Mouse (Mus musculus): ENCODE data around the gene Zfp423. TPM values are rescaled to one million over a fixed set of nuclear protein-coding genes. Genes with fewer than 3 reads are reported as not detected.

Gene Zfp423
- total RNA-seq, 2 experiments from 2014 or later, result 26.8 to 28.9 TPM

DNA sequence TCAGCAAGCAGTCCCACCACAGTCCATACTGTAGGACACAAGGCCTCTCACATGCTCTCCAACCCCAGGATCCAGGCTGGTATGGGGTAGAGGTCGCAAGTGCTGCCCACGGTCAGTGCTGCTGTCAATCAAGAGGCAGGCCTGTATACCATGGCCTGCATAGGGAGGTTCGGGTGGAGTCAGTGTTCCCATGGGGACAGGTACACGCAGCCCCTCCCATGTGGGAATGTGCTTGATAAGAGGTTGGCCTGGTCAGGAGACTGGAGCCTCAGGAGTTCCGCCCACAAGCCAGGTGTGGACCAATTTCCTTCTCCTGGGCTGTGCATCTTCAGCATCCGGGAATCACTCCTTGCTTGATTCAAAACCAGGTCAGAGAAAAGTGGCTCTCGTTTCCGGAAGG is 204.5 kb downstream of the Zfp423 start:
- no peak for DNase-seq (ENCODE audit: extremely low spot score in 1 of 2, low spot score in 1 of 2)

DNA sequence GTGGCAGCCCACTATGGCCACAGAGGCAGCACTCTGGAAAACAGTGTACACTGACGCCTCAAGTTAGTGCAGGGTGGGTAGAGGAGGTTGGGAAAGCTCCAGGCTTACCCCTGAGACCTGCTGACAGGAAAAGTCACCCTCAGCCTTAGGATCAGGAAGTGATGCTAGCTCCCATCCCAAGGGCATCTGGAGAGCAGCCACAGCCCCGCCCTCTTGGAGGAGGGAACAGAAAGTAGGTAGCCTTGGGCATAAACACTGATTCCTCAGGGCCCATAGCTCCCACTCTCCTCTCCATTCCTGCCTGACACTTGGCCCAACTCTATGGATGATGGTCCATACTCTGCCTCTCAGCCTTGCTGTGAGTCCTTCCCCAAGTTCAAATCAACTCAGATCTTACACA is 205.8 kb downstream of the Zfp423 start:
- no peak for DNase-seq (ENCODE audit: extremely low spot score in 1 of 2, low spot score in 1 of 2)

DNA sequence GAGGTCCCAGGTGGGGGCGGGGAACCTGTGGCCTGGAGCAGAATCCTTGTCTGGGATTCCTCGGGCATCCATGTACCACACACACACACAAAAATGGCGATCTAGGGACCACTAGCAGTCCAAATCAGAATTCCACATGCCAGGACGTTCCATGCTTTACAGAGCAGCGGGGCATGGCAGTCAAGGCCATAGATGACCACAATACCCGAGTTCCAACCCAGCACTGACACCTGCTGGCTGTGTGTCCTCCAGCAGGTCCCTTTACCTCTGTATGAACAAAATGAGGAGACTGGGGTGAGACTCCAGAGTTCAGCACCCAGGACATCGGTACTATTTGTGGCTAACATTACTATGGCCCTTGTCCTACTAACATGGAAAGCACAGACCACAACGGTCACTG is 206.2 kb downstream of the Zfp423 start:
- no peak for DNase-seq (ENCODE audit: extremely low spot score in 1 of 2, low spot score in 1 of 2)

DNA sequence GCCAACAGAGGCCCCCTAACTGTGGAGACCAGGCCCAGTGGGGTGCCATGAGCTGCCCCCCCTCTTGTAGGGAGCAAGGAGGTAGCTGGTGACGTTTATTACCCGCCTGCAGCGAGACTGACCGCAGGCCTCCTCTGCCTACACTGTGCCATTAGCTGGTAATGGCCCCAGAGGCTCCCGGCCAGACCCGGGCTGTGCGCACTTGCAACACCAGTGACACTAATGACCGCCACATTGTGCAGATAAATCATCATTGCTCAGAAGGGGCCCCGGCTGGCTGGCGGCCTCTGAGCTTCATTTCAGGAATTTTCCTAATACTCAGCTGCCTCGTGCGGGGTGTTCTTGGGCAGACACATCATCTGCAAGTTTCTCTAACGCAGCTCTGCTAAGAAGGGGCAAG is 206.7 kb downstream of the Zfp423 start:
- DNase-seq (ENCODE audit: extremely low spot score in 1 of 2, low spot score in 1 of 2), result no peak

DNA sequence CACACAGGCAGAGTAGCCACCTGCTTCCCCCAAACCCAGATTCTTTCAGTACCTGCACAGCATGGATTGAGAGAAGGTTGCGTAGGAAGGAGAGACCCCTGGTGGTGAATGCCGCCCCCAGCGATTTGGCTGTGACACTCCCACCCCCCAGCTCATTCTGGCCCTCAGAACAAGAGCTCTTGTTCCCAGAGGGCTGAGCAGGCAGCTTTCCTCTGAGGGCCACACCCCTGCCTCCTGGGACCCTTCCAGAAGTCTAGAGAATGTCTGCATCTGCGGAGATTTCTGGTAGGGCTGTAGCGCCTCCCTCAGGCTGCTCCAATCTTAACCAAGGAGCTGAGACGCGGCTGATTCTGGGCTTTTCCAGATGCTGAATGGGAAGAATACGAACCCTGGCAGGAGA is 211.8 kb downstream of the Zfp423 start:
- no peak for DNase-seq (ENCODE audit: extremely low spot score in 1 of 2, low spot score in 1 of 2)

DNA sequence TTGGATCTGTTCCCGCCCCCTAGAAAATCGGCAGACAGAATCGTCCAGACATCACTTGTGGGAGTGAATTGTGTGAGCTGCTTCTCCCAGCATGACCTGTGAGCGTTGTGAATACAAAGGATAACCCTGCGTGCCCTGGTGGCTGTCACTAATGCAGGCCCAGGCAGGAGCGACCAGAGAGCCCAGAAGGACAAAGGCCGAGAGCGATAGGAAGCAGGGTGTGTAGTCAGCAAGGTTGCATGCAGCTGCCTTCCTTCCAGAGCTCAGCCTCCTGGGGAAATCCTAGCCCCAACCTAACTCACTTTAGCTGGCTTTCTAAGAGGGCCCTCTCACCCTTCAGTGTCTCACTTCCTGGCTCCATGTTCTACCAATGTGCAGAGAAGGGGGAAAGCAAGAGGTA is 212.3 kb downstream of the Zfp423 start:
- DNase-seq (ENCODE audit: extremely low spot score in 1 of 2, low spot score in 1 of 2), result no peak

DNA sequence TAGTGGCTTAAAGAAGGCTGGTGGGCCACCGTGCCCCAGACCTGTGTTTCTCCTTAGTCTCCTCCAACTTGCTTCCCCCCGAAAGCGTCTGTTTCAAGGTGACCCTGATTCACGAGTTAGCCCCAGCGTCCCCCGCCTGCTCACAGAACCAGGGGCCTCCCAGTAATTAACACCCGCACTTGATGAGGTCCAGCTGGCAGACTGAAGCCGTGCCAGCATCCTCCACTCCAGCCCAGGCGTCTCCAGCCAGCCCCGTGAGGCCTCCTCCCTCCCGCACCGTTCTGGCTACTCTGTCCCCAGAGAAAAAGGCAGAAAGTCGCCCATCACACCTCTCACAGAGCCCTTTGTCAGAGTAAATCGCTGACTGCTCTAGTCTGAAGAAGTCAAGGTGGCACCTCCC is 213.3 kb downstream of the Zfp423 start:
- no peak for DNase-seq (ENCODE audit: extremely low spot score in 1 of 2, low spot score in 1 of 2)

DNA sequence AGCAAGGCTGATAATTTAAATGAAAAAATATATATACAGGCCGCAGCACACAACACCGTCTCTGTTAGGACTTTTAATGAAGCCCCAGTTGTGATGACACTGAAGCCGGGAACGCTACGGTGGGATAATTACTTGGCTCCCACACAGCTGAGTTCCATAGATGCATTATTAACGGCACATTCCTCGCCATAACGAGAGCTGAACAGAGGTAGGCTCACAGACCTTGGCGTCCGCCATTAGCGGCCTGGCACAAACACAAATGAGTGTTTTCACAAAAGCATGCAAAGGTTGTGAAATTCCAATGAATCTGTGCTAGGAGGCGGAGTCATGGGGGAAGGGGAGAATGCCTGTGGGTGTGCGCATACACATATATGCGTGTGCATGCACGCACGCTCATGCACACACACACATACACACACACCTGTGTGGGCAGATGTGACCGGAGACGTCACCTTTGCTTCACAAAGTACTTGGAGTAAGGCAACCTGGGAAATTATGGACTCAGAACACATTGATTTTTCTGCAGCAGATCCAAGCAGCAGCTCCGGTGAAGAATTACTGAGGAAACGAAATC is 214.2 kb downstream of the Zfp423 start:
- no peak for DNase-seq (ENCODE audit: extremely low spot score in 1 of 2, low spot score in 1 of 2)

DNA sequence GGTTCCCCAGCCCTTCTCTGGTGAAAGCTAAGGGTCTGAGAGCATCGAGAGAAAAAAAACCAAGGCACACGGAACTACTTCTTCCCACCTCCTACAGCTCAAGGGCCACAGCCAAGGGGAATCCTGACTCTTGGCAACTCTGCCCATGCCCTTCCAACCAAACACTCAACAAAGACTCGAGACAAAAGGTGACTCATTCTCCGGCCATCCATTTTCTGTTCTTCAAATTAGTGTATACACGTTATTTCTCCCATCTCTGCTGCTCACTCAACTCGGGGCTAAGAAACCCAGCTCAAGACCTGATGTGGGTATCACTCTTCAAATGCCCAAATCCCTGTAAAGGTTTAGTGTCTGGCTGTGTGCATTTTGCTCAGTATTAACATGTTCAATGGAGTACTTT is 214.8 kb downstream of the Zfp423 start:
- DNase-seq (ENCODE audit: extremely low spot score in 1 of 2, low spot score in 1 of 2), result no peak

DNA sequence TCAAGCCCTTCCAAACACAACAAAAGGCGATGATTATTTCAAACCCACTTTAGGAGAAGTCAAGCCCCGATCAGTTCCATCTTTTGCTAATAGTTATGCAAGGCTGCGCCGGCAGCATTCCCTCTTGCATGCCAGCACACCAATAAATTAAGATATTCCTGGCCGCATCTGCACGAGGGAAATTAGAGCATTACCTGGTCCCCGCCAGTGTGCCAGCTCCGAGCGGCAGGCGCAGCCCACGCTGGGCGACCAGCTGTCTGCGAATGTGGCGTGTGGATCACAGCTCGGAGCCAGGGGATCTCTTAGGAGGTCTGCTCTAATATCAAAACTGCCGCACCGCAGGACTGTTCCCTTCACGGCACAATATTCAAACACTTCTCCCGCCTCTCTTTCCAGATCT is 217.4 kb downstream of the Zfp423 start:
- no peak for DNase-seq (ENCODE audit: extremely low spot score in 1 of 2, low spot score in 1 of 2)

DNA sequence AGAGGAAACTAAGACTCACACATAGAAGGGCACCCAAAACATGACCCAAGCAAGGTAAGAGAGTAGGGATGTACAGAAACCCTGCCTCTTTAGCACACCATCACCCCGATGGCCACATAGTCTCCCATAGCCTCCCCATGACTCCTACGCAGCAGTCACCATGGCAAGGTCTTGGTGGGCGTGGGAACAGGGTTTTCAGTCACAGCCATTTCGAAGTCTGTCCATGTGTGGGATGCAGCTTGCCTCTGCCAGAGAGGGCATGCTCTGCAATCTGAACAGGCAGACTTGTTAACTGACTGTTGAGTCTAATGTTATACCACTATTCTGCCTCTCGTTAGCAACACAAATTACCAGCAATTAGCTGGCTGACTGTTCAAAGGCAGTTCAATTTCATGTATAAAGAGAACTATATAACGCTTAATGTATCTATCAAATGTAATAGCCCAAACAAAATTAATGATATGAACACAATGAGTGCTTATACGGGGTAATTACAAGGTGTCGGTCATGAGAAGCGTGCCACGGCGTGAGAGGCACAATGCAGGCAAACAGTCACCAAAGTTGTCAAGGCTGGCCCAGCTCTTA is 218.4 kb downstream of the Zfp423 start:
- DNase-seq (ENCODE audit: extremely low spot score in 1 of 2, low spot score in 1 of 2), result no peak

DNA sequence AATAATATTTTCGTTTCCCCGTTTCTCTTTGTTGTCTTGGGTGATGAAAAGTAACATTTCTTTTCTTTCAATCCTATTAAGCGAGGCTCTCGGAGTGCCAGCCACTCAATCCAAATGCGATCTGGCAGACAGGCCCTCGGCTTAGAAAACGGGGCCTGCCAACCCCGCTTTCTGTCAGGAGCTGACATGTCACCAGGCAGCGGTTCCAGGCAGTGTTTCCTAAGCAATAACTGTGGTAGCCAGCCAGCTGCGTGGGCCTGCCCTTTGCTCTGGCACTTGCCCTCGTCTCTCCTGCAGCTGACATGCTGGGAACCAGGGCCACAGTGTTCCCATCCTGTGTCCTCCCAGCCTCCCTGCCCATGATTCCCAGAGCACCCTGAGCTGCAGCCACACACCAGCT is 221.5 kb downstream of the Zfp423 start:
- DNase-seq (ENCODE audit: extremely low spot score in 1 of 2, low spot score in 1 of 2), result no peak

DNA sequence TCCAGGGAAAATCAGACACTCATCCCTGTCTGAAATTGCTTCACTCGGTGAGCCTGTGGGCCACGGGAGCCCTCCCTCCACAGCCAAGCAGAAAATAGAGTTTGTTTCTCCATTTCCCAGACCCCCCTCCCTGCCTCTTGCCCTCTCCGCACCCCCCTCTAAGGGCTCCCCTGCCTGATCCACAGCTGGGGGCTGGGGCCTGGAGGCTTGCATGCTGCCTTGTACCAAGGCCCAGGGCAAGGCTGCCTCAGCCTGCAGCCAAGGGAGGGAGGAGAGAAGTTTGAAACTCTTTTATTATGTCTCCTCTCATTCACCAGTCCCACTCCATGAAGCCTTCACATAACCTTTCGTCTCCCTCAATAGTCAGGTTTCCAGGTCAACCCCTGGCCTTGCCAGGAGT is 224.5 kb downstream of the Zfp423 start:
- DNase-seq (ENCODE audit: extremely low spot score in 1 of 2, low spot score in 1 of 2), result no peak

DNA sequence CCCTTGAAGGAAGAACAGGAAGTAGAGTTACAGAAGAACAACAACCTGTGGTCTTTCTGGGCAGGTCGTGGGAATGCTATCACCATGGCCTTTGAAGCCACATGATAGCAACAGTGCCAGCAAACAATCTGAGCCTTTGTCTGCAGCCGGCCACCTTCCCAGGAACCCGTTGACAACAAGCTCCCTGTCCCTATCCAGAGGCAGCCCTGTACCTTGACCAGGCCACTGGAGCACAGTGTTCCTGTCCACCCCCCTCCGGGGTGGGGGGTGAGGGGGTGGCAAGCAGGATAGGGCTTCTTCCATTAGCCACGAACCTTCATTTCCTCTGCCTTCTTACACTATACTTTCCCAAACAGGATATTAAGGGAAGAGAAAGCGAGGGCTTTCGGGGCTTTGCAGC is 224.9 kb downstream of the Zfp423 start:
- no peak for DNase-seq (ENCODE audit: extremely low spot score in 1 of 2, low spot score in 1 of 2)

DNA sequence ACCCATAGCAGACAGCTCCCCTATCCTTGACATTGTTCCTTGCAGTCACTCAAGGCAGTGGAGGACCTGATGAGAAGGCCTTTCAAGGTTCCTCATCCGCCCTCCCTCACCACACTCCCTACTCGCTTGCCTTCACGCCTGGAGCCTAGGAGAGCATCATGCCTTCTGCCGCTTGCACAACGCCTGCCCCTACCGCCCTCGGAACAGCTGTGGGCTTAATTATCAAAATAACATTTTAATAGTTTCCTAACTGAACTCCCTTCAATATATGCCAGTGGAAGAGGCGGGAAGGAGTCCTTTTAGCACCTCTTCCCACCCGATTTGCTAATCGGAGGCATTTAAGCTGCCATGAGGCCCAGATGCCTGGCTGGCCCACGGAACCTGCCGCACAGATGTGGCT is 228.3 kb downstream of the Zfp423 start:
- no peak for DNase-seq (ENCODE audit: extremely low spot score in 1 of 2, low spot score in 1 of 2)

DNA sequence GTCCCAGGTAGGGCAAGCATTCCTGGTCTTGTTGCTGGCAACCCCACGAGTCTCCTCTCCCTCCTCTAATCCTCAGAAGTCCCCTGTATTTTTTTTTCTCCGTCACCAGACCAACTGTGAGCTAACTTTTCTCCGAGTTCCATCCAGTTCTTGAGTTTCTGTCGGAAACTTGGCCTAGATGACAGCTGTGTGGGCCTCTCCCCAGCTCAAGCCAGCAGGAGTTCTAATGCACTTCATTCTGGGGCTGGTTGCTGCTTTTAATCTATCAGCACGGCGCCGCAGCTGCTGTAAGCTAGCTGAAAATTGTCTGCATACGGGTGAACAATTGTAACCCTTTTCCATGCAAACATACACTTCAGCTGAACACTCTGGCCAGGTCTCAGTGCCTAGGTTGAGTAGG is 236.4 kb downstream of the Zfp423 start:
- no peak for DNase-seq (ENCODE audit: extremely low spot score in 1 of 2, low spot score in 1 of 2)

DNA sequence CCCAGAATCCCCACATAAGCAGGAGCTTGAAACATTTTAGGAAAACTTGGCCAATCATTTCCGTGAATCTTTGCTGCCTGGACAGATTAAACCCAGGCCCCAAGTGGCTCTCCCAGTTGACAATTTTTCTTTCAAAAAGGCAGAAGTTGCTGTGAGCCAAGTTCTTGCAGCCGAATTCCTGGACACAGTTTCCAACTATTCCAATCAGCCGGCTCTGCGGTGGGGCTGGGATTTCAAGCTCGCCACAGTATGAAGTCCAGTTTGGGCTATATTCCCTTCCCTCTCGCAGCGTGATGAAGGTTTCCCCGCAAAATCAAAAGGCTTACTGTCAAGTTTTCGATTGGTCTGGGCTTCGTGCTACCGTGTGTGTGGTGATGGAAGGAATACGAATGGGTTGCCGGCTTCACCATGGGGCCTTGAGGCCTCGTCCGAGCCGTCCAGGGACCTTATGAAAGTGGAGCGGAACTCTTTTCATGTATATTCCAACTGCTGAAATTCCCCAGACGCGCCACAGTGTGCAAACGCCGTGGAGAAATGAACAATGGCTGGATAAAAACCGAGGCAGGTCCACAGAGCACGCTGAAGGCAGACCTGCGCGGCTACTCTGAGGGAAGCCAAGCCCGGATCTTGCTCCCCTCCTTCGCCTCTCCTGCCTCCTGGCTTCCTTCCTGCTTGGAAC is 240.1 kb downstream of the Zfp423 start:
- DNase-seq (ENCODE audit: extremely low spot score in 1 of 2, low spot score in 1 of 2), result no peak

DNA sequence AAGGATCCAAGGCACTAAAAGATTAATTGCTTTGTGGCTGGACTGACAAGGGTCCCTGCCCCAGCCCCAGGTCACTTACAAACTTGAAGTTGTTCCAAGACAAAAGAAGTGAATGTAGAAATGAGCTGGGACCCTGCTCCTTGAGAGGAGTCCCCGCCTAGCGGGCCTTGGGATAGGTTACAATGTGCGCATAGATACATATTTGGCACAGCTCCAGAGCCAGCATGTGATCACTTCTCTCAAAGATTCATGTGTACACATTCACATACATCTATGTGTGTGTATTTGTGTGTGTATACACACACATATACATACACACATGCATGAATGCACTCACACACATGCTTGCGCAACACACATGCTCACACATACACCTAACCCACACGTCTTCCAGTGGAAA is 241.9 kb downstream of the Zfp423 start:
- no peak for DNase-seq (ENCODE audit: extremely low spot score in 1 of 2, low spot score in 1 of 2)

DNA sequence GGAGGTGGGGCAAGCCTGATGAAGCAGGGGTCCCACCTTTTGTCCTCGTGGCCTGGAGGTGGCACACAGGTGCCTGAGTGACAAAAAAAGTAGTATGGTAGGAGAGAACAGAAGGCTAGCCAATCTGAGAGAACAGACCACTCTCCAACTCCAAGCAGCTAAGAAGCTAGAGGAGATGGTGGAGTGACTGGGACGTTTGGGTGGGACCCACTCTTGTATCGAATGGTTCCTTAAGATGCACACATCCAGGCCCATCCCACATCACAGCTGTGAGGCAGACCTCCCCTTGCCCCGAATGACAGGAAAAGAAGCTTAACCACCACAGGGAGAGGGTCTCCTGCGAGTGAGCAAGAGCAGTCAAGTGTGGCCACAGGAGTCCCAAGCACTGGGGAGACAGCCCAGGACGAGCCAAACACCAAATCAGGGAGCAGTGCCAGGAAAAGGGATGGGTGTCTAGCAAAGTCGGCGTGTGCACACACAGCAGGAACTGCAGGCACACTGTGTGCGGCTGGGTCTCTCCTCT is 242.6 kb downstream of the Zfp423 start:
- no peak for DNase-seq (ENCODE audit: extremely low spot score in 1 of 2, low spot score in 1 of 2)

DNA sequence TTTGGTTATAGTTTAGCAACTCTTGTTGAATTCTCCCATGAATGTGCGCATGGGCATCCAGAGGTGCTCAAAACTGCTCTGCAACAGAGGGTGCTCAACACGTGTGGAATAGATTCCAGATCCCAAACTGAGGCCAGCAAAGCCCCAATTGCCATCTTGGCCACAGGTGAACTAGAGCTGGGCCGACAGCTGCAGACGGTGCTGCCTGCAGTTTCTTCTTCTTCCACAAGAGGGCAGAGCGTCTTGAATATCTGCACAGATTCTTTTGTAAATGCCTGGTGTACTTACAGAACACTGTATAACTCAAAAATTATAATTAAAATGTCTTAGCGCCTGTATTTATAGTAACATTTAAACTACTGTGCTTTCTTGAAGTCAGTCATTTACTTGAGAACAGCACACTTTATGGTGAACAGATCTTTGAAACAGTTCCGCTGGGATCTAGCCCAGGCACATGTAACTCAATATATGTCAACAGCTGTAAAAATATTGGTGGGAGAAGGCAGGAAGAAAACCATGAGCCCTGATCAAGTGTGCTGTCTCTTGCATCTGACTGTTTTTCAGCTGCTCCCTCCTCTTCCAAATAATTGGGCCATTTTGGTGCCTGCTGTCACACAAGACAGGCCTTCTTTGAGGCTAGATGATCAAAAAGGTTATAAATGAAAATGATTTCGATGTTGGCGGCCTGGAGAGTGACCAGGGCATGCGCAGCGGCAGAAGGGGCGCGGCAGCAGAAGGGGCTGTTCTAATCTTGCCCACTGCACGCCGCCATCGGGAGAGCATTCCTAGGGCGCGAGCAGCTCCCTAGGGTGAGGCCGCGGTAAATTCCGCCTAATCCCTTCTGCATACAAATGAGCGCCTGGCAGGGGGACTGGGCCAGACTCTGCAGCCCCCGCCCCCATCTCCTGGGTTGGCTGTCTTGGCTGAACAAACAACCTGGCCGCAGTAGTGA is 243.4 kb downstream of the Zfp423 start:
- peak; percentile 71 to 92 for DNase-seq (ENCODE audit: extremely low spot score in 1 of 2, low spot score in 1 of 2)

DNA sequence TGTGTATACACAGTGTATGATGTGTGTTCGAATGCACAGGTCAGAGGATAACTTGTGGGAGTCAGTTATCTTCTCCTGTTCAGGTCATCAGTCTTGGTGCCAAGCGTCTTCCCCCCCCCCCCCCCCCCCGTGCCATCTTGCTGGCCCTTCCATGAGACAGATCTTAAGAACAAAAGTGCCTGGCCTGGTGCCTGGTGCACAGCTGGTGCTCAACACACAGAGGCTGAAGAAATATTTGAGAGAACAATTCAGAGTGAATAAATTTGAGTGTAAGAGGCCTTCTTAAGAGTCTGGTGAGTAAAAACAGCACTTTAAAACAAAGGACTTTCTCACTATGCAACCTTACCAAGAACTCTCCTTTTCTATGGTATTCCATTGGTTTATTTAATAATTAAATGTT is 245.4 kb downstream of the Zfp423 start:
- DNase-seq (ENCODE audit: extremely low spot score in 1 of 2, low spot score in 1 of 2), result no peak
